In genomic region chr10:127694636-127695035, GRCm38 (mm10) we compare ENCODE assay signal across 10 mouse cellular contexts. TPM values are rescaled to one million over a fixed set of nuclear protein-coding genes. Genes with fewer than 3 reads are reported as not detected.
DNase-seq lines count a peak whose midpoint lies in the region; ATAC-seq and TF ChIP-seq lines count a peak whose summit lies in the region.
"Had no signal": no experiment of that assay in that cellular context is flagged by ENCODE, and none has a peak within 500 bp of the region (broad histone marks: within the 10 kb centered on the region; RNA-seq: fewer than 3 reads in every experiment).

No protein-coding gene starts in this region.

- peak; percentile 59 for DNase-seq in limb, embryonic 14.5 days (ENCODE audit: low spot score)
- no peak for DNase-seq in limb, embryonic 10.5 days (ENCODE audit: low spot score)
- no peak for DNase-seq in G1E (ENCODE audit: low spot score)
- DNase-seq in cerebellum, postnatal 10 days, result peak; percentile 34 to 56
- peak; percentile 75 for DNase-seq in lung, postnatal 0 days (ENCODE audit: low spot score)
- DNase-seq in urinary bladder, postnatal 4 days (ENCODE audit: low spot score in 2 of 2), result no peak
- no peak for DNase-seq in layer of hippocampus, postnatal 36 days
- DNase-seq in testis, postnatal 10 days (ENCODE audit: low spot score), result no peak

- WGBS in limb, embryonic 14.5 days, result 49% methylated on average over 2 of the region's 2 CpGs
- WGBS in limb, embryonic 10.5 days, result 59% methylated on average over 2 of the region's 2 CpGs
- WGBS in lung, postnatal 0 days, result 42% methylated on average over 2 of the region's 2 CpGs

- peak; percentile 34; the same call in 1 of the 2 replicates for TF ChIP-seq CTCF in G1E (IDR thresholded peaks at IDR 0.05; ENCODE audit: low read depth, low read length)
- peak; percentile 78 for TF ChIP-seq CTCF in lung, postnatal 0 days (IDR thresholded peaks at IDR 0.05)

- TF ChIP-seq POLR2A in limb, embryonic 14.5 days (IDR thresholded peaks at IDR 0.05; ENCODE audit: borderline replicate concordance, extremely low read depth, insufficient read depth, insufficient read length), result no peak

- no peak overlapping the region for H3K27ac ChIP-seq in limb, embryonic 14.5 days (replicated peaks; ENCODE audit: low read depth, low read length)
- H3K27ac ChIP-seq in limb, embryonic 10.5 days, result no peak overlapping the region
- no peak overlapping the region for H3K27ac ChIP-seq in lung, postnatal 0 days (ENCODE audit: low read length)
- H3K27ac ChIP-seq: limb, embryonic 15.5 days had no signal

- 0 out of 2 replicates have a peak, but pooled peaks have one; percentile 30 for ATAC-seq in limb, embryonic 14.5 days (ENCODE audit: low FRiP score, low read depth)
- ATAC-seq in G1E (ENCODE audit: extremely low read depth, insufficient number of reproducible peaks, low FRiP score, poor library complexity, severe bottlenecking), result peak; percentile 43; the same call in 1 of the 2 replicates
- ATAC-seq in lung, postnatal 0 days, result no peak

- H3K36me3 ChIP-seq in limb, embryonic 14.5 days (ENCODE audit: control insufficient read depth, insufficient read depth, low read length), result peaks cover 65% of the 10 kb centered on the region
- H3K36me3 ChIP-seq in limb, embryonic 10.5 days, result peaks cover 90% of the 10 kb centered on the region
- H3K36me3 ChIP-seq in G1E (replicated peaks), result peaks cover 85% of the 10 kb centered on the region
- H3K36me3 ChIP-seq in lung, postnatal 0 days (ENCODE audit: insufficient read depth, low read length), result peaks cover 10% of the 10 kb centered on the region; the same call in 1 of the 2 replicates

- H3K9ac ChIP-seq in limb, embryonic 14.5 days (ENCODE audit: low read depth, low read length, severe bottlenecking), result no peak overlapping the region
- no peak overlapping the region for H3K9ac ChIP-seq in lung, postnatal 0 days (replicated peaks; ENCODE audit: low read depth)
- H3K9ac ChIP-seq: limb, embryonic 15.5 days had no signal

- no peak overlapping the region for H3K4me2 ChIP-seq in limb, embryonic 14.5 days (replicated peaks; ENCODE audit: low read depth, low read length, severe bottlenecking)
- no peak overlapping the region for H3K4me2 ChIP-seq in lung, postnatal 0 days (replicated peaks; ENCODE audit: low read depth, low read length)
- H3K4me2 ChIP-seq: limb, embryonic 15.5 days had no signal

- no peak for TF ChIP-seq EP300 in lung, postnatal 0 days (IDR thresholded peaks at IDR 0.05)

- no peaks in the 10 kb centered on the region for H3K4me1 ChIP-seq in limb, embryonic 14.5 days (ENCODE audit: control insufficient read depth, insufficient read depth, low read length)
- no peaks in the 10 kb centered on the region for H3K4me1 ChIP-seq in limb, embryonic 10.5 days
- peaks cover 38% of the 10 kb centered on the region for H3K4me1 ChIP-seq in G1E (ENCODE audit: insufficient read depth, low read depth, low read length)
- no peaks in the 10 kb centered on the region for H3K4me1 ChIP-seq in lung, postnatal 0 days (ENCODE audit: insufficient read depth, low read depth, low read length)
- H3K4me1 ChIP-seq: limb, embryonic 15.5 days had no signal

- H3K27me3 ChIP-seq in limb, embryonic 14.5 days (ENCODE audit: control insufficient read depth, insufficient read depth, low read length), result no peaks in the 10 kb centered on the region
- H3K27me3 ChIP-seq in limb, embryonic 10.5 days (ENCODE audit: low read depth, poor library complexity, severe bottlenecking), result no peaks in the 10 kb centered on the region
- H3K27me3 ChIP-seq in G1E (ENCODE audit: insufficient read depth, low read length), result no peaks in the 10 kb centered on the region
- H3K27me3 ChIP-seq in lung, postnatal 0 days (replicated peaks; ENCODE audit: insufficient read depth, low read length), result no peaks in the 10 kb centered on the region
- H3K27me3 ChIP-seq: limb, embryonic 15.5 days had no signal

- H3K4me3 ChIP-seq in limb, embryonic 14.5 days (replicated peaks; ENCODE audit: low read length), result no peak overlapping the region
- no peak overlapping the region for H3K4me3 ChIP-seq in limb, embryonic 10.5 days
- H3K4me3 ChIP-seq in G1E (ENCODE audit: low read depth, low read length), result no peak overlapping the region
- no peak overlapping the region for H3K4me3 ChIP-seq in lung, postnatal 0 days (ENCODE audit: low read depth, low read length)
- H3K4me3 ChIP-seq: limb, embryonic 15.5 days had no signal

- no peaks in the 10 kb centered on the region for H3K9me3 ChIP-seq in limb, embryonic 14.5 days (ENCODE audit: control insufficient read depth, low read length)
- H3K9me3 ChIP-seq in limb, embryonic 10.5 days (replicated peaks), result no peaks in the 10 kb centered on the region
- no peaks in the 10 kb centered on the region for H3K9me3 ChIP-seq in G1E (replicated peaks)
- H3K9me3 ChIP-seq in lung, postnatal 0 days (ENCODE audit: low read length), result no peaks in the 10 kb centered on the region
- H3K9me3 ChIP-seq: limb, embryonic 15.5 days had no signal

RNA-seq across cellular contexts. Expression of gene Myo1a, which starts 10.3 kb away (rescaled TPM):
- 1.2 and 1.7 TPM in 2 replicates for polyA plus RNA-seq in limb, embryonic 14.5 days (2012; rRNA removed)
- polyA plus RNA-seq in limb, embryonic 14.5 days (2014; fragmentation: Nextera tagmentation; extraction: Ambion mirVana), result 0.30 and 0.48 TPM in 2 replicates
- polyA plus RNA-seq in limb, embryonic 10.5 days (2016; fragmentation: Nextera tagmentation; extraction: Ambion mirVana), result 0.49 and 0.78 TPM in 2 replicates
- total RNA-seq in G1E (2014; fragmentation: Nextera tagmentation) (0.23 and 3.1 TPM in 2 replicates), G1E (2017) (0.16 and 0.23 TPM in 2 replicates)
- 0.09 TPM in 1 of 2 replicates, not detected in the other for polyA plus RNA-seq in G1E (2012)
- polyA plus RNA-seq in lung, postnatal 0 days (2015; fragmentation: Nextera tagmentation; extraction: Ambion mirVana), result 0.08 TPM in 2 replicates
- total RNA-seq in layer of hippocampus, postnatal 36 days (2021), result 1 to 10 TPM; 1.0 to 1.3 TPM

RNA-seq across cellular contexts. Expression of gene Nab2, which starts 26.3 kb away (rescaled TPM):
- polyA plus RNA-seq in limb, embryonic 14.5 days (2012; rRNA removed), result 64.5 and 68.3 TPM in 2 replicates
- polyA plus RNA-seq in limb, embryonic 14.5 days (2014; fragmentation: Nextera tagmentation; extraction: Ambion mirVana), result 16.4 and 19.9 TPM in 2 replicates
- 13.1 and 17.4 TPM in 2 replicates for polyA plus RNA-seq in limb, embryonic 10.5 days (2016; fragmentation: Nextera tagmentation; extraction: Ambion mirVana)
- 28.6 and 31.6 TPM in 2 replicates for total RNA-seq in G1E (2014; fragmentation: Nextera tagmentation)
- 41.0 and 41.8 TPM in 2 replicates for total RNA-seq in G1E (2017)
- polyA plus RNA-seq in G1E (2012), result 92.3 and 106 TPM in 2 replicates
- polyA plus RNA-seq in lung, postnatal 0 days (2015; fragmentation: Nextera tagmentation; extraction: Ambion mirVana), result 7.7 and 8.4 TPM in 2 replicates
- total RNA-seq in layer of hippocampus, postnatal 36 days (2021), result 10 to 100 TPM; 42.7 to 43.8 TPM

RNA-seq across cellular contexts. Expression of gene Nemp1, which starts 27.9 kb away (rescaled TPM):
- polyA plus RNA-seq in limb, embryonic 14.5 days (2012; rRNA removed), result 12.3 and 13.9 TPM in 2 replicates
- polyA plus RNA-seq in limb, embryonic 14.5 days (2014; fragmentation: Nextera tagmentation; extraction: Ambion mirVana), result 9.0 and 10.2 TPM in 2 replicates
- polyA plus RNA-seq in limb, embryonic 10.5 days (2016; fragmentation: Nextera tagmentation; extraction: Ambion mirVana), result 11.9 and 12.3 TPM in 2 replicates
- total RNA-seq in G1E (2014; fragmentation: Nextera tagmentation) (41.9 and 57.6 TPM in 2 replicates), G1E (2017) (36.2 and 40.4 TPM in 2 replicates)
- polyA plus RNA-seq in G1E (2012), result 5.5 and 5.6 TPM in 2 replicates
- 5.0 and 6.3 TPM in 2 replicates for polyA plus RNA-seq in lung, postnatal 0 days (2015; fragmentation: Nextera tagmentation; extraction: Ambion mirVana)
- 1 to 10 TPM; 5.1 to 6.7 TPM for total RNA-seq in layer of hippocampus, postnatal 36 days (2021)

RNA-seq across cellular contexts. Expression of gene Tac2, which starts 29.6 kb away (rescaled TPM):
- polyA plus RNA-seq in limb, embryonic 14.5 days (2012; rRNA removed), result 0.58 and 15.2 TPM in 2 replicates
- 0.44 and 0.84 TPM in 2 replicates for polyA plus RNA-seq in limb, embryonic 14.5 days (2014; fragmentation: Nextera tagmentation; extraction: Ambion mirVana)
- 2.1 and 2.8 TPM in 2 replicates for polyA plus RNA-seq in limb, embryonic 10.5 days (2016; fragmentation: Nextera tagmentation; extraction: Ambion mirVana)
- total RNA-seq in G1E (2014; fragmentation: Nextera tagmentation) (not detected in 2 replicates), G1E (2017) (not detected in 2 replicates)
- polyA plus RNA-seq in G1E (2012), result not detected in 2 replicates
- polyA plus RNA-seq in lung, postnatal 0 days (2015; fragmentation: Nextera tagmentation; extraction: Ambion mirVana), result not detected in 2 replicates
- total RNA-seq in layer of hippocampus, postnatal 36 days (2021), result 1 to 10 TPM; 3.3 to 6.6 TPM
- polyA plus RNA-seq: testis, adult 2 months had no signal

RNA-seq across cellular contexts. Expression of gene Zbtb39, which starts 44.7 kb away (rescaled TPM):
- polyA plus RNA-seq in limb, embryonic 14.5 days (2012; rRNA removed), result 10.7 and 12.5 TPM in 2 replicates
- 4.2 and 4.4 TPM in 2 replicates for polyA plus RNA-seq in limb, embryonic 14.5 days (2014; fragmentation: Nextera tagmentation; extraction: Ambion mirVana)
- 5.1 and 5.5 TPM in 2 replicates for polyA plus RNA-seq in limb, embryonic 10.5 days (2016; fragmentation: Nextera tagmentation; extraction: Ambion mirVana)
- total RNA-seq in G1E (2014; fragmentation: Nextera tagmentation) (16.1 and 17.2 TPM in 2 replicates), G1E (2017) (3.9 and 4.0 TPM in 2 replicates)
- polyA plus RNA-seq in G1E (2012), result 3.0 and 3.6 TPM in 2 replicates
- polyA plus RNA-seq in lung, postnatal 0 days (2015; fragmentation: Nextera tagmentation; extraction: Ambion mirVana), result 1.7 and 2.0 TPM in 2 replicates
- 10 to 100 TPM; 10.0 to 11.7 TPM for total RNA-seq in layer of hippocampus, postnatal 36 days (2021)

Comparison
In these comparisons a context has a peak if more than half of its experiments do, and no peak if none do; other contexts are left out.
1. DNase-seq: peak in limb, embryonic 14.5 days (single experiment), cerebellum, postnatal 10 days (2 of 2) and lung, postnatal 0 days (single experiment); none in limb, embryonic 10.5 days (single experiment), G1E (single experiment), urinary bladder, postnatal 4 days (0 of 2), layer of hippocampus, postnatal 36 days (0 of 2) and testis, postnatal 10 days (single experiment).